Mouse (Mus musculus) embryonic facial prominence, embryonic 15.5 days (tissue): ENCODE measurements around the gene Azin2. TPM values are rescaled to one million over a fixed set of nuclear protein-coding genes. Genes with fewer than 3 reads are reported as not detected.

Source experiments
- ATAC-seq: fragments of 200-750 bp; cut with Nextera tagmentation; 2 replicates; pipeline ENCODE4 v1.8.0; 2017; ENCODE audit warnings: low read depth, moderate TSS enrichment; ENCODE audit not compliant: insufficient number of reproducible peaks, low FRiP score, low TSS enrichment
- H3K27ac ChIP-seq: fragments of 300-500 bp; sonication (generic); replicated peaks from 2 replicates; pipeline ENCODE4 v1.5.1; 2015; ENCODE audit warnings: mild to moderate bottlenecking, inconsistent platforms
- H3K27me3 ChIP-seq: fragments of 300-500 bp; sonication (generic); 2 replicates; pipeline ENCODE4 v1.6.1; 2015; ENCODE audit warnings: inconsistent platforms
- H3K36me3 ChIP-seq: fragments of 300-500 bp; sonication (generic); 2 replicates; pipeline ENCODE4 v1.6.1; 2015; ENCODE audit warnings: mild to moderate bottlenecking, inconsistent platforms
- H3K4me1 ChIP-seq: fragments of 300-500 bp; sonication (generic); 2 replicates; pipeline ENCODE4 v1.6.1; 2015; ENCODE audit warnings: inconsistent platforms
- H3K4me2 ChIP-seq: fragments of 300-500 bp; sonication (generic); replicated peaks from 2 replicates; pipeline ENCODE4 v1.6.1; 2015; ENCODE audit warnings: mild to moderate bottlenecking, inconsistent platforms
- H3K4me3 ChIP-seq: fragments of 300-500 bp; sonication (generic); replicated peaks from 2 replicates; pipeline ENCODE4 v1.5.1; 2015; ENCODE audit warnings: mild to moderate bottlenecking, inconsistent platforms
- H3K9ac ChIP-seq: fragments of 300-500 bp; sonication (generic); 2 replicates; pipeline ENCODE4 v1.6.1; 2015; ENCODE audit warnings: inconsistent platforms
- H3K9me3 ChIP-seq: fragments of 300-500 bp; sonication (generic); replicated peaks from 2 replicates; pipeline ENCODE4 v1.6.1; 2016; ENCODE audit warnings: inconsistent platforms
- WGBS: fragments of 180-500 bp; shearing (Covaris S2); methylation state at CpG from one replicate; pipeline ENCODE4 v1.1.7; 2015; 5-methylcytosine and 5-hydroxymethylcytosine counted together
- polyA plus RNA-seq: library from polyadenylated mRNA; unstranded; fragments of >200 nt; fragmentation: Nextera tagmentation; extraction: Ambion mirVana; gene quantifications from 2 replicates; pipeline ENCODE4 v1.2.1, GENCODE M21; 2015

Azin2 gene
- polyA plus RNA-seq = 29.4 and 32.1 TPM in 2 replicates

DNA sequence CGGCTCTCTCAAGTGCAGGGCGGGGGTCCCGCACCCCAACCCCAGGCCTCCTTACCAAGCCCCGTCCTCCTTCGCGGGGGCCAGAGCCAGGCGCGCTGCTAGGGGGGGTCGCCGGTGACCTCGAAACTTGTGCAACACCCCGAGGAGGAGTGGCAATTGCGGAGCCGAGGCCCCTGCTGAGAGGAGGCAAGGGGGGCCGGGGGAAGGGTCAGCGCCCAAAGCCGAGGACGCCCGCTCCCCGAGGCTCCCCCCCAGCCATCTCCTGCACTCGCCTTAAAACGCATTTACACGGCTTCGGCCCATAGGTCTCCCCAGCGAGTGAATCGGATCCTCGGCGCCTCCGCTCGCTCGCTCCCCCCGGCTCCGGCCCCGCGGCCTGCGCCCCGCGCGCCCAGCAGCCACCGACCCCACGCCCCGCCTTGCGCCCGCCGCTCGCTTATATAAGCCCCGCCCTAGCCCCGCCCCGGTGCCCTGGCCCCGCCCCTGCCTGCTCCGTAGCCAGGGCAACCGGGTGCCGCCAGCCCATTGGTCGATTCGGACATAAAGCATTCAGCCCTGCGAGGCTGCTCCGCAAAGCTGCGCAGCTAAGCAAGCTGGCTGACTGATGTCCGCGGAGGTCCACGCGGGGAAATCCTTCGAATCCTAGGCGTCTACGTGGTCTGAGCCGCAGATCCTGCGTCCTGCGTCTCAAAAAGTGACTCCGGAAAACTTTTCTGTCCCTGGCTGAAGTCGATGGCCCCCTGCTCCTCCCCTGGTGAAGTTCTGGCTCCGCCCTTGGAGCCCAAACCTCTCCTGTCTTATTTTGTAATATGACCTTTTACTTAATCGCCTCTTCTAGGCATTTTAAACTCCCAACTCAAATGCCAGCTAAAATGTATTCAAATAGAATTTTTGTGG, at the start of gene Azin2:
Gene Azin2, minus strand, starts transcription at position 414 of the 897 bp plus-strand sequence.
- Histone ChIP-seq H3K27me3 (no peaks in the 10 kb centered on the region), H3K9ac (peak within 1 kb of the TSS; percentile 78), H3K4me1 (peaks cover 60% of the 10 kb centered on the region), H3K4me2 (peak within 1 kb of the TSS; percentile 88), H3K36me3 (no peaks in the 10 kb centered on the region), H3K9me3 (no peaks in the 10 kb centered on the region), H3K27ac (peak within 1 kb of the TSS; percentile 89), H3K4me3 (peak within 1 kb of the TSS; percentile 78)
- WGBS = under 1% methylated on average over 60 of the region's 72 CpGs
- ATAC-seq = peak; percentile 95

DNA sequence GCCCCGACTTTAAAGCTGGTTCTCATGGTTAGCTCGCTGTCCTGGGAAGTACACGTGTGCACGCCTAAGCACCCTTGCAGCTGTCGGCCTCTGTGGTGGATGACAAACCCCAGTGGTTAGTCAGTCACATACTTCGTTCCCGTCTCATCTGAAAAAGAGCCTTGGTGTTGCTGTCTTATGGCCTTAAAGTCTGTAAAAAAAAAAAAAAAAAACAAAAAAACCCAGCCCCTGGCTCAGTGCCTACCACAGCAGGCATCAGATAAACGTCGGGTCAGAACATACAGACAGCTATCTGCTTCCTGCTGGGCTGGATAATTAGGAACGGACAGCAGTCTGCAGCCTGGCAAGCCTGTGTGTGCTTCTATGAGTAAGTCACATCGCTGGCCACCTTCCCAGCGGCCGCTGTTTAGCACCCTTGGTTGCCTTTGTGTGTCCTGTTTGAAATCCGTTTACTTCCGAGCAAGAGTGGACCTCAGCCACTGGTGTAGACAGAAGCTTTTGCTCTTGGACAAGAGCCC, 49.4 kb upstream of the Azin2 start:
- peak overlapping the region; percentile 63 for H3K27ac ChIP-seq
- no peaks in the 10 kb centered on the region for H3K27me3 ChIP-seq
- H3K4me2 ChIP-seq = no peak overlapping the region
- 45% methylated on average over 15 of the region's 15 CpGs for WGBS
- no peak overlapping the region for H3K9ac ChIP-seq
- ATAC-seq = no peak
- peaks cover 15% of the 10 kb centered on the region for H3K4me1 ChIP-seq
- peaks cover 41% of the 10 kb centered on the region for H3K36me3 ChIP-seq
- no peaks in the 10 kb centered on the region for H3K9me3 ChIP-seq
- H3K4me3 ChIP-seq = no peak overlapping the region

DNA sequence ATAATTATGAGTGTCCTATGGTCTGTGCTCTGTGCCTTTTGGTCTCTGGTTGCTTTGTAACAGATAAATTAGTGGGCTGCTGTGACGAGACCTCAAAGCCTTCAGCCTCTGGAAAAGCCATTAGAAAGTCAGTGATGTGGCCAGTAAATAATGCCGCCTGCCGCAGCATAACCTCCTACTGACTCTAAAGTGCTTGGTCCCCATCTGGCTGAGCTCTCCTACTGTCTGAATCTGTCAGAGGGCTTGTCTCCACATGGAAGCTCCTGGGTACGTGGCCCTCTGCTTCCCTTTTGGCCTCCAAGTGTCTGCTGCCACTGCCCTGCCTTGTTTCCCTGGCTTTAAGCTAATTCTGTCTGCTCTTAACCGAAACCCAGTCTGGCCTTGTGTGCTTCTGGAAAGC, 47.3 kb upstream of the Azin2 start:
- Histone ChIP-seq H3K4me2 (no peak overlapping the region), H3K9ac (no peak overlapping the region), H3K9me3 (no peaks in the 10 kb centered on the region), H3K36me3 (peaks cover 48% of the 10 kb centered on the region), H3K4me1 (0 out of 2 replicates have a peak, but pooled peaks cover 7% of the 10 kb centered on the region), H3K27ac (no peak overlapping the region), H3K27me3 (no peaks in the 10 kb centered on the region), H3K4me3 (no peak overlapping the region)
- no peak for ATAC-seq
- WGBS = 58% methylated on average over 5 of the region's 5 CpGs

DNA sequence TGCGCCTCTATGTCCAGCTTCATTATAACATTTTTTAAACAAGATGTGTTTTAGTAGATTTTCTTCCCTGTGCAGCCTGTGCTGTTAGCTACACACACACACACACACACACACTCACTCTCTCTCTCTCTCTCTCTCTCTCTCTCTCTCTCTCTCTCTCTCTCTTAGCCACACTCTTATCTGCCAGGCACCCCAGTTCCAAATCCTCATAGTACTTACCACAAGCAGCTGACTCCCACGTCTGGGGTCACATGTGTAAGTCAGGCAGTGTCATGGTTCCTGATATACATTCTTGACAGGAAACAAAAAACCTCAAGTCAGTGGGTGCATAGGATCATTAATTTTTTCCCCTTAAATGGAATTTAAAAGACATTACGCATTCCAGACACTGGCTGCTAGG, 46.4 kb upstream of the Azin2 start:
- Histone ChIP-seq H3K27me3 (no peaks in the 10 kb centered on the region), H3K27ac (no peak overlapping the region), H3K9ac (no peak overlapping the region), H3K9me3 (no peaks in the 10 kb centered on the region), H3K4me1 (0 out of 2 replicates have a peak, but pooled peaks cover 7% of the 10 kb centered on the region), H3K4me2 (no peak overlapping the region), H3K36me3 (peaks cover 53% of the 10 kb centered on the region), H3K4me3 (no peak overlapping the region)
- 79% methylated on average over 3 of the region's 3 CpGs for WGBS
- ATAC-seq = no peak

DNA sequence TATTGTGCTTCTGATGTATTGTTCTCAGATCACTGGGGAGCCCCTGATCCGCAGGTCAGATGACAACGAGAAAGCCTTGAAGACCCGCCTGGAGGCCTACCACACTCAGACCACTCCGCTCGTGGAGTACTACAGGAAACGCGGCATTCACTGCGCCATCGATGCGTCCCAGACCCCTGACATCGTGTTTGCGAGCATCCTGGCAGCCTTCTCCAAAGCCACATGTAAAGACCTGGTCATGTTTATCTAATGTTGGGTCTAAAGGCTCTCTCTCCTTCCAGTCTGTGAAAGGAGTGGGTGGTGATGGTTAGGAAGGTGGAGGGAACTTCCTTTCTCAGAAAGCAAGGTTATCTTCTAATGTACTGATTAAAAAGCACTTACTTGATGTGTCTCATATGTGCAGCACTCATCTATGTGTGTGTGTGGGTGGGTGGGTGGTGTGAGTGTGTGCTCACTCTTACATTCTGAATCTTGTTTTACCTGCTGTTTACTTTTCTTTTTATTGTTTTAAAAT, 45.8 kb upstream of the Azin2 start:
- no peak overlapping the region for H3K4me2 ChIP-seq
- H3K9me3 ChIP-seq = no peaks in the 10 kb centered on the region
- 0 out of 2 replicates have a peak, but pooled peaks cover 7% of the 10 kb centered on the region for H3K4me1 ChIP-seq
- no peak overlapping the region for H3K4me3 ChIP-seq
- 85% methylated on average over 12 of the region's 12 CpGs for WGBS
- peaks cover 59% of the 10 kb centered on the region for H3K36me3 ChIP-seq
- no peaks in the 10 kb centered on the region for H3K27me3 ChIP-seq
- ATAC-seq = no peak
- no peak overlapping the region for H3K9ac ChIP-seq
- no peak overlapping the region for H3K27ac ChIP-seq

DNA sequence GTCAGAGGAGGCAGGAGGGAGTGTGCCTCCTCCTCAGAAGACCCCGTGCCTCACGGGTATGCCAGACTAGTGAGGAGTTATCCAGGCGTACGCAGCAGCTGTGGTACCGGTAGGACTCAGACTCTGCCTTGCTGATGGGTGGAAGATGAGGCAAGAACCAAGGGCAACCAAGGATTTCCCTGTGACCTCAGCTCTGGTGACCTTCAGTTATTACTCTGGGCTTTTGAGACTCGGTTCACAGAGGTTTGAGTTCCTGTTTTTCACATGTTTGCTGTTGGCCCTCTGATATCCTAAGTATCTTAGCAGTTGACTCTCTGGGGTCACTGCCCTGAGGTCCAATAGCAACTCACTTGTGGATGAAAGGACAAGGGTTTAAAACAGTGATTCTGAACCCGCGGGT, 41.5 kb upstream of the Azin2 start:
- Histone ChIP-seq H3K4me3 (no peak overlapping the region), H3K9ac (no peak overlapping the region), H3K27ac (no peak overlapping the region), H3K9me3 (no peaks in the 10 kb centered on the region), H3K4me1 (peaks cover under 1% of the 10 kb centered on the region), H3K27me3 (no peaks in the 10 kb centered on the region), H3K4me2 (no peak overlapping the region), H3K36me3 (peaks cover 75% of the 10 kb centered on the region)
- ATAC-seq = no peak
- WGBS = 88% methylated on average over 8 of the region's 8 CpGs

DNA sequence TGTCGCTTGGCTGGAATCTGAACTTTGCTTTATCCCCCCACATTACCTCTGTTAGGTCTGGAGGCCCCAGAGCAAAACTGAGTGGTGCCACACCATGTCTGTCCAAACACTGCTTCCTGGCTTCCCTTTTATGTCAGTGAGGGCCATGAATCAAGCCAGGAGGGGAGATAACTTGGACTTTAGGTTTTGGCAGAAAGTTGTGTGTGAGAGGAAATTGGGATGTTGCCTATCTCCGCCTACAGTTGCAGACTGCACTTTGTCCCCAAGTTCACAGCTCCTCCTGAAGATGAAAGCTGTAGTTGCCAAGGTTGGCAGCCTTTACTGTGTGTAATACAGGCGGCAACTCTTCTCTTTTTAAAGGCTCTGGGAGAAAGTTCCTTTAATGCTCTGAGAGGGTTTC, 38.5 kb upstream of the Azin2 start:
- H3K4me1 ChIP-seq = peaks cover 23% of the 10 kb centered on the region
- peaks cover 54% of the 10 kb centered on the region for H3K36me3 ChIP-seq
- no peak for ATAC-seq
- 91% methylated on average over 3 of the region's 3 CpGs for WGBS
- H3K9me3 ChIP-seq = no peaks in the 10 kb centered on the region
- no peak overlapping the region for H3K4me2 ChIP-seq
- H3K4me3 ChIP-seq = no peak overlapping the region
- no peaks in the 10 kb centered on the region for H3K27me3 ChIP-seq
- no peak overlapping the region for H3K27ac ChIP-seq
- no peak overlapping the region for H3K9ac ChIP-seq

DNA sequence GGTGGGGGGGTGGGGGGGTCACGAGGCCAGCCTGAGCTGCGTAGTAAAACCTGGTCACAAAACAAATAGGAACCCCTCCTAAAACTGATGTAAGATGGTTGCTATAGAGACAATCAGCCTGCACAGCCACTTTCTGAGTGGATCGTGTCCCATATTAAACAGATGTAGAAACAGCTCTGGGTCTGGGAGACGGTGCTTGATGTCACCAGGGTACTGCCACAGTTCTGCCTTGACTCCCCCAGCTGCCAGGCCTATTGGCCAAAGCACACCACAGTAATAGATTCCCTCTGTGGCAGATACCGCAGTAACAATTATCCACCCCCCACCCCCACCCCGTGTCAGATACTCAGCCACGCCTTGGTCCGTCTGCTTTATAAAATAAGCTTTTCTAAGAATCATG, 36.2 kb upstream of the Azin2 start:
- no peak for ATAC-seq
- H3K4me2 ChIP-seq = no peak overlapping the region
- no peak overlapping the region for H3K4me3 ChIP-seq
- 68% methylated on average over 8 of the region's 8 CpGs for WGBS
- H3K27me3 ChIP-seq = no peaks in the 10 kb centered on the region
- H3K27ac ChIP-seq = peak overlapping the region; percentile 58
- peaks cover 35% of the 10 kb centered on the region for H3K4me1 ChIP-seq
- no peaks in the 10 kb centered on the region for H3K9me3 ChIP-seq
- H3K36me3 ChIP-seq = peaks cover 45% of the 10 kb centered on the region
- H3K9ac ChIP-seq = no peak overlapping the region

DNA sequence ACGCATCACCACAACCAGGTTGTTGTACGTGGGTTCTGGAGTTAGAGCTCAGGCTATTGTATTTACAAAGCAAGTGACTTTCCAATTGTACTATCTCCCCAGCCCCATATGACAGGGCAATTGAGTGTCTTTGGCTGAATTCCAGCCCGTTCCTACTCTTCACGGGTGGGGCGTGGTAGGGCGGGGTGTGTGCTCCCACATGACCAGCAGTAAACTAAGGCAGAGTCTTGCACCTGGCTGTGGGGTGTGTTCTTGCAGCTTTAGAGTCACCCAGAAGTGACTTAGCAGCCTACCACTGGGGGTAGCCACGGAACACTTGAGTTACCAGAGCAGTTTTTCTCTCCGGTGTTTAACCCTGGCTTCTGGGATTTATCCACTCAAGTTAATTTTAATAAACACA, 35.0 kb upstream of the Azin2 start:
- ATAC-seq = no peak
- Histone ChIP-seq H3K4me1 (peaks cover 35% of the 10 kb centered on the region), H3K36me3 (peaks cover 33% of the 10 kb centered on the region), H3K4me3 (no peak overlapping the region), H3K27ac (peak overlapping the region; percentile 58), H3K9me3 (no peaks in the 10 kb centered on the region), H3K27me3 (no peaks in the 10 kb centered on the region), H3K4me2 (no peak overlapping the region), H3K9ac (no peak overlapping the region)
- 55% methylated on average over 8 of the region's 8 CpGs for WGBS

DNA sequence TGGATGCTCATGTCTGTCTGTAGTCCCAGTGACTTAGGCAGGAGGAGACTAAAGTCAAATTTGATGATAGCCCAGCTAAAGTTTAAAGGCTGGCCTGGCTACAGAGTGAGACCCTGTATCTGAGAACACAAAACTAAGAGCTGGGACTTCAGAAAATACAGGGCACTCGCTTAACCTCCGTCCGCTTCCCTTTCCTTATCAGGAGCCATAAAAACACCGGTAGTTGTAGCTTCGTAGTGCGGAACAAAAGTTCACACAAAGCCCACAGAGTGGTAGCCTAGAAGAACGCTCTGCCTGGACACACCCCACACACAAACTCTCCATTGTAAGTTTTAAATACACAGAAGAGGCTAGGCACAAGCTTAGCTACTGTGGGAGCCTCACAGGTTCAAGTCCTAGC, 33.0 kb upstream of the Azin2 start:
- Histone ChIP-seq H3K27ac (no peak overlapping the region), H3K27me3 (no peaks in the 10 kb centered on the region), H3K4me2 (no peak overlapping the region), H3K36me3 (peaks cover 14% of the 10 kb centered on the region), H3K9ac (no peak overlapping the region), H3K4me1 (peaks cover 35% of the 10 kb centered on the region), H3K9me3 (no peaks in the 10 kb centered on the region), H3K4me3 (no peak overlapping the region)
- WGBS = 89% methylated on average over 7 of the region's 7 CpGs
- ATAC-seq = no peak

DNA sequence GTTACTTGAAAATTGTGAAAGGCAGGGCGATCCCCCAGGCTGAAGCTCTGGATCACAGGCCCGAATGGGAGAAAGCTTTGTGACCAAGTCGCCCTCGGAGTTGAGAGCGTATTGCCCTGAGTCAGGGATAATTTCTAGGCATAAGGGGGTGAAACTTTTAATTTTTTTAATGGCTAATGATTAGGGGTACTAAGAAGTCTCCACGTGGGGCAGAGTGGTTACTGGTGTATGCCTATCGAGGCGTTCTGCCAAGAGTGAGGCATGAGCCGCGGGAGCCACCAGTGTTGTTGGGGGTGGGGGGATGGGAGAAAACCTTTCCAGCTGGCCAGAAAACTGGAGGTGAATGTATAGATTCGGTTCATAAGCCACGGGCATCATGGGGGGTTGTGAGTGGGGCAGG, 31.4 kb upstream of the Azin2 start:
- peak overlapping the region; percentile 92 for H3K4me3 ChIP-seq
- ATAC-seq = no peak
- H3K27me3 ChIP-seq = no peaks in the 10 kb centered on the region
- H3K4me1 ChIP-seq = peaks cover 34% of the 10 kb centered on the region
- peak overlapping the region; percentile 81; the same call in 1 of the 2 replicates for H3K27ac ChIP-seq
- peak overlapping the region; percentile 78 for H3K4me2 ChIP-seq
- under 1% methylated on average over 12 of the region's 12 CpGs for WGBS
- peak overlapping the region; percentile 76 for H3K9ac ChIP-seq
- H3K9me3 ChIP-seq = no peaks in the 10 kb centered on the region
- H3K36me3 ChIP-seq = 0 out of 2 replicates have a peak, but pooled peaks cover 4% of the 10 kb centered on the region
